Mouse (Mus musculus): ENCODE data around the gene Olfr1191-ps1.
"Not testable (repeated sequence)": the region's sequence is repeated elsewhere in the genome, so short reads cannot be mapped to it uniquely, and the experiment has no call there.

Olfr1191-ps1 gene

DNA sequence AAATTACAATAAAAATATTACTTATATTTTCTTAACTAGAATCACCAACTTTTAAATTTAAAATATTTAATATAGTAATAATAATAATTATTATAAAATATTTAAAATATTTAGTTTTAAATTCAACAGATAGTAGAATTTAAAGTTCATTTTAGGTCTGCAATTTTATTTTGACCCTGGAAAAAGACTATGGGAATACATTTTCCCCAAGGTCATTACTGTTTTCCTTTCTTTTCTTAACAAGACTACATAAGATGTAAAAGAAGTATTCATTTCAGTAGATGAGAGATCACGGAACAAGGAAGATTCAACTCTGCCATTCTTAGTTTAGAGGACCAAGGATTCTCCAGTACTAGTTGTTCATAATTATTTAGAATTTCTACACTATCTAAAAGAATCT lies at the start of gene Olfr1191-ps1:
Gene Olfr1191-ps1, plus strand, starts transcription at position 301 of the 400 bp plus-strand sequence.
- not testable (repeated sequence) for DNase-seq

- DNase-seq: no peak
Observed at GRCm38 (mm10) chr2:88648209-88648608, 7.9 kb downstream of the Olfr1191-ps1 start, which contains the start of gene Olfr1192-ps1. Olfr1192-ps1 (plus strand) TSS chr2:88648509.

- not testable (repeated sequence) for DNase-seq
Observed at GRCm38 (mm10) chr2:88675328-88675727, 35.0 kb downstream of the Olfr1191-ps1 start, which contains the start of gene Olfr1193. Olfr1193 (plus strand) TSS chr2:88675628.

- DNase-seq: no peak
Observed at GRCm38 (mm10) chr2:88689087-88689486, 48.7 kb downstream of the Olfr1191-ps1 start, which contains the start of gene Olfr1195. Olfr1195 (minus strand) TSS chr2:88689187.

All from thymus, adult 18-20 months (tissue).